Mouse (Mus musculus) adrenal gland, postnatal 14 days (tissue): ENCODE measurements around the gene 9430038I01Rik. TPM values are rescaled to one million over a fixed set of nuclear protein-coding genes. Genes with fewer than 3 reads are reported as not detected.
"Not testable (repeated sequence)": the region's sequence is repeated elsewhere in the genome, so short reads cannot be mapped to it uniquely, and the experiment has no call there.

Source experiments
- DNase-seq: peaks from one replicate; pipeline ENCODE4 v3.0.0; 2021; ENCODE audit warnings: mixed read lengths
- long read RNA-seq, 2 experiments: library from polyadenylated mRNA; stranded (forward); transcript quantifications; one replicate each; pipeline ENCODE4 v2.0.0; 2021
- total RNA-seq: library from RNA; stranded (reverse); gene quantifications from 2 replicates; pipeline ENCODE4 v1.2.3, GENCODE M21; 2021

9430038I01Rik gene
- total RNA-seq = 9.3 and 10.1 TPM in 2 replicates
- long read RNA-seq, experiment 1, transcript 9430038I01Rik-201 (4 exons, 1,126 nt) = major isoform, 15 of 17 reads
- long read RNA-seq, experiment 1, partial matches to known transcripts = 1 of 17 reads
- long read RNA-seq, experiment 1, other reads (novel, unspliced or antisense) = 1 of 17 reads
- long read RNA-seq, experiment 2, transcript 9430038I01Rik-201 (4 exons, 1,126 nt) = major isoform, 15 of 16 reads
- long read RNA-seq, experiment 2, partial matches to known transcripts = 0 of 16 reads
- long read RNA-seq, experiment 2, other reads (novel, unspliced or antisense) = 1 of 16 reads

- DNase-seq = peak; percentile 99
Measured at GRCm38 (mm10) chr7:137410337-137411197, at the start of gene 9430038I01Rik. TSS of gene 9430038I01Rik (minus strand) at chr7:137410762.

- DNase-seq = no peak
Measured at GRCm38 (mm10) chr7:137445321-137445720, 34.8 kb upstream of the 9430038I01Rik start.

- DNase-seq = peak; percentile 15
Measured at GRCm38 (mm10) chr7:137442951-137443350, 32.4 kb upstream of the 9430038I01Rik start.

- not testable (repeated sequence) for DNase-seq
Measured at GRCm38 (mm10) chr7:137438962-137439361, 28.4 kb upstream of the 9430038I01Rik start.

GRCm38 (mm10) chr7:137438179-137438550 lies 27.6 kb upstream of the 9430038I01Rik start:
- DNase-seq = no peak

GRCm38 (mm10) chr7:137437440-137438178 lies 27.0 kb upstream of the 9430038I01Rik start, which contains the start of gene Glrx3:
TSS of gene Glrx3 (plus strand) at chr7:137437614.
- peak; percentile 98 for DNase-seq

- DNase-seq = no peak
Measured at GRCm38 (mm10) chr7:137436901-137437300, 26.3 kb upstream of the 9430038I01Rik start.

- DNase-seq = no peak
Measured at GRCm38 (mm10) chr7:137431769-137432603, 21.4 kb upstream of the 9430038I01Rik start.

GRCm38 (mm10) chr7:137426693-137427092 lies 16.1 kb upstream of the 9430038I01Rik start:
- no peak for DNase-seq

GRCm38 (mm10) chr7:137421236-137421635 lies 10.7 kb upstream of the 9430038I01Rik start:
- DNase-seq = no peak

GRCm38 (mm10) chr7:137420550-137420949 lies 10.0 kb upstream of the 9430038I01Rik start:
- no peak for DNase-seq

GRCm38 (mm10) chr7:137414710-137415109 lies 4.1 kb upstream of the 9430038I01Rik start:
- no peak for DNase-seq

GRCm38 (mm10) chr7:137407428-137408058 lies 3.0 kb downstream of the 9430038I01Rik start:
- no peak for DNase-seq

GRCm38 (mm10) chr7:137404146-137404545 lies 6.4 kb downstream of the 9430038I01Rik start:
- no peak for DNase-seq

- DNase-seq = no peak
Measured at GRCm38 (mm10) chr7:137398973-137399372, 11.6 kb downstream of the 9430038I01Rik start.

GRCm38 (mm10) chr7:137397361-137397910 lies 13.1 kb downstream of the 9430038I01Rik start:
- peak; percentile 72 for DNase-seq

GRCm38 (mm10) chr7:137395421-137395820 lies 15.1 kb downstream of the 9430038I01Rik start:
- peak; percentile 11 for DNase-seq

GRCm38 (mm10) chr7:137387863-137388262 lies 22.7 kb downstream of the 9430038I01Rik start:
- no peak for DNase-seq

- DNase-seq = no peak
Measured at GRCm38 (mm10) chr7:137374996-137375395, 35.6 kb downstream of the 9430038I01Rik start.

GRCm38 (mm10) chr7:137371770-137372169 lies 38.8 kb downstream of the 9430038I01Rik start:
- DNase-seq = no peak

GRCm38 (mm10) chr7:137370175-137370574 lies 40.4 kb downstream of the 9430038I01Rik start:
- DNase-seq = no peak
